Mouse (Mus musculus) myocyte (in vitro differentiated cells): Measurements from ENCODE around the gene Gabra3. TPM values are rescaled to one million over a fixed set of nuclear protein-coding genes. Genes with fewer than 3 reads are reported as not detected.

Experiments used
- H3K27me3 ChIP-seq: one replicate; pipeline ENCODE4 v1.6.1; 2011; ENCODE audit not compliant: control insufficient read depth, insufficient read depth, insufficient read length
- H3K36me3 ChIP-seq: one replicate; pipeline ENCODE4 v1.6.1; 2011; ENCODE audit not compliant: control insufficient read depth, insufficient read depth
- H3K4me2 ChIP-seq: one replicate; pipeline ENCODE4 v1.6.1; 2011; ENCODE audit warnings: low read depth, control low read depth
- H3K4me3 ChIP-seq: one replicate; pipeline ENCODE4 v1.5.1; 2011; ENCODE audit warnings: mild to moderate bottlenecking, control low read depth, moderate library complexity
- H3K79me2 ChIP-seq: one replicate; pipeline ENCODE4 v1.6.1; 2011; ENCODE audit not compliant: control insufficient read depth, insufficient read depth
- H3ac ChIP-seq: one replicate; pipeline ENCODE4 v1.6.1; 2011; ENCODE audit not compliant: control insufficient read depth, insufficient read length
- CEBPB ChIP-seq: IDR thresholded peaks from 2 replicates; pipeline ENCODE4 v1.6.1; 2011; ENCODE audit warnings: mild to moderate bottlenecking, moderate library complexity; ENCODE audit not compliant: poor library complexity, insufficient read depth, severe bottlenecking
- E2F4 ChIP-seq: IDR thresholded peaks from one replicate; pipeline ENCODE4 v1.6.1; 2011; ENCODE audit warnings: mild to moderate bottlenecking, control low read depth, moderate library complexity; ENCODE audit not compliant: insufficient read depth
- MAX ChIP-seq: IDR thresholded peaks from one replicate; pipeline ENCODE4 v1.6.1; 2011; ENCODE audit warnings: low read depth, mild to moderate bottlenecking, control low read depth
- MYOD1 ChIP-seq, 3 experiments: IDR thresholded peaks; one replicate each; pipeline ENCODE4 v1.6.1; 2011; ENCODE audit warnings: control low read depth in 2 of 3, low read depth in 2 of 3, mild to moderate bottlenecking in 2 of 3, moderate library complexity in 1 of 3; ENCODE audit not compliant: insufficient read length in 2 of 3, control insufficient read depth in 1 of 3
- MYOG ChIP-seq, 3 experiments: IDR thresholded peaks; one replicate each; pipeline ENCODE4 v1.6.1; 2011; ENCODE audit warnings: control low read depth in 2 of 3, low read depth in 2 of 3, mild to moderate bottlenecking in 2 of 3; ENCODE audit not compliant: insufficient read length in 2 of 3, control insufficient read depth in 1 of 3, insufficient read depth in 1 of 3
- POLR2A ChIP-seq: IDR thresholded peaks from one replicate; pipeline ENCODE4 v1.6.1; 2011; ENCODE audit warnings: low read depth, mild to moderate bottlenecking, control low read depth, moderate library complexity; ENCODE audit not compliant: insufficient read length
- POLR2AphosphoS2 ChIP-seq: IDR thresholded peaks from one replicate; pipeline ENCODE4 v1.6.1; 2011; ENCODE audit warnings: low read depth, control low read depth; ENCODE audit not compliant: insufficient read length
- REST ChIP-seq: IDR thresholded peaks from one replicate; pipeline ENCODE4 v1.6.1; 2011; ENCODE audit warnings: mild to moderate bottlenecking, control low read depth, moderate library complexity; ENCODE audit not compliant: insufficient read depth, insufficient read length
- SRF ChIP-seq: IDR thresholded peaks from one replicate; pipeline ENCODE4 v1.6.1; 2011; ENCODE audit warnings: low read depth; ENCODE audit not compliant: control insufficient read depth, insufficient read length
- TCF12 ChIP-seq: IDR thresholded peaks from one replicate; pipeline ENCODE4 v1.6.1; 2011; ENCODE audit warnings: mild to moderate bottlenecking, control low read depth; ENCODE audit not compliant: poor library complexity, insufficient read depth, severe bottlenecking
- TCF3 ChIP-seq: IDR thresholded peaks from one replicate; pipeline ENCODE4 v1.6.1; 2011; ENCODE audit warnings: low read depth, control low read depth; ENCODE audit not compliant: insufficient read length
- USF1 ChIP-seq: IDR thresholded peaks from one replicate; pipeline ENCODE4 v1.6.1; 2011; ENCODE audit warnings: low read depth, mild to moderate bottlenecking, control low read depth, moderate library complexity
- polyA plus RNA-seq: library from polyadenylated mRNA; unstranded; fragments of >200 nt; fragmentation: generic; extraction: Trizol; gene quantifications from one replicate; pipeline ENCODE4 v1.2.1, GENCODE M21; 2012; ENCODE audit warnings: missing spikeins

The Gabra3 gene
- polyA plus RNA-seq, result 0.10 TPM

DNA sequence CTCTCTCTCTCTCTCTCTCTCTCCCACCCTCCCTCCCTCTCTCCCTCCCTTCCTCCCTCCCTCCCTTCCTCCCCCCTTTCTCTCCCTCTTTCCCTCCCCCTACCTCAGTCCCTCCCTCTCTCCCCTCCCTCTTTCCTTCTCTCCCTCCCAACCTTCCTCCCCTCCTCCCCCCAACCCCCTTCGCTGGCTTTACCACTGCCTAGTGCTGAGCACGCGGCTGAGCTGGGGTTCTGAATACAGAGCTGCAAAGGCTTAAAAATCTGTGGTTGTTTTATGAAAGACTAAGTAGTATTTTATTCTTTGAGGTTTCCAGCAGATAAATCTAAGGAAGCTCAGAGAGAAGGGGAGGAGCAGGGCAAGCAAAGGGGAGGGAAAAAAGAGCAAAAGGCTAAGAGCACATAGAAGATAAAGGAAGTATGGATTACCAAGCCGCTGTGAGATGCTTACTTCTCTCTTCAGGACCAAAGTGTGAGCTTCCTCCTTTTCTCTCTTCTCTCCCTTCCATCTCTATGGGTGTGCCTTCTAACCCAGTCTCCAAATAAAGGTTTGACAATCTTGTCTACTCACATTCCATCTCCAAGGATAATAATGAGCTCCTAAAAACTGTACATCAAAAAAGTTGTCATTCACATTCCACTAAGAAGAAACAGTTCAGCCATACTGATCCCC is at the start of gene Gabra3:
TSS of gene Gabra3 (minus strand) at position 619 of the 669 bp plus-strand sequence.
- no peak for TF ChIP-seq MYOG (IDR thresholded peaks at IDR 0.05; ENCODE audit: control insufficient read depth in 1 of 3, insufficient read depth in 1 of 3, insufficient read length in 2 of 3, low read depth in 2 of 3)
- peak within 1 kb of the TSS; percentile 48 for H3K4me2 ChIP-seq
- H3K4me3 ChIP-seq, result no peak within 1 kb of the TSS

DNA sequence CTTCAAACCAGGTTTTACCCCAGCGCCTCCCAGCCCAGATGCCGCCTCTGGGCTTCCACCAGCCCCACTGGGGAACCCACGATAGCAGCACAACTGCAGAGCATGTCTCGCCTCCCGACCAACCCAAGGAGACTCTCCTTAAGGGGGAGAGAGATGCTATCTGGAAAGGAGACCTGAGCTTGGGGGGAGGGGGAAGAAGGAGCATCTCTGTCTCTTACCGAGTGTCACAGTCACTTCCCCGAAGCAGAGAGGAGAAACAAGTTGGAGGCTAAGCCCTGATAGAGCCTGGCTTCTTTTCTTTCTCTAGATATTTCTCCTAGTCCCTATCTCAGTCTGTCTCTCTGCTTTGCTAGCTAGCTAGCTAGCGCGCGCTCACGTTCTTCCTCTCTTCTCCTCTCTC is 859 bp downstream of the Gabra3 start:
- TF ChIP-seq TCF12, result no peak
- TF ChIP-seq CEBPB, result no peak
- TF ChIP-seq E2F4, result no peak
- no peak overlapping the region for H3ac ChIP-seq
- H3K36me3 ChIP-seq, result no peaks in the 10 kb centered on the region
- peak overlapping the region; percentile 48 for H3K4me2 ChIP-seq
- no peaks in the 10 kb centered on the region for H3K79me2 ChIP-seq
- H3K4me3 ChIP-seq, result no peak overlapping the region
- H3K27me3 ChIP-seq, result no peaks in the 10 kb centered on the region

More for the DNA sequence above, at the start of gene Gabra3:
- no peak within 1 kb of the TSS for H3ac ChIP-seq
- no peaks in the 10 kb centered on the region for H3K79me2 ChIP-seq
- H3K27me3 ChIP-seq, result no peaks in the 10 kb centered on the region
- no peaks in the 10 kb centered on the region for H3K36me3 ChIP-seq

DNA sequence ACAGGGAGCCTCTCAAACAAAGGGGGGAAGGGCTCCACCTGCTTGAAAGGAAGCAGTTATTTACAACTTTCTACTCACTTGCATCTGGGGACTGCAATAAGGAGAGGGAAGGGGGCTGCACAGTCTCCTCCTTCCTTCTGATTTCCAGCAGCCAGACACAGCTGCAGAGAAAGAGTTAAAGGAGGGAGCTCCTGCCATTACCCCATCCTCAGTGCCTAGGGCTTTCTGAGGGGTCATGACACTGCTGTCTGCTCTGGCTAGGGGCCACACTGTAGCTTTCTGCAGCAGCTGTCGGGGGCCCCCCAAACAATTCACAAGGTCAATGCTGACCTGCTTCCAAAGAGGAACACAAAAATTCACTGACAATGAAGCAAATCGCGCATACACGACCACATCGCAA is 1.3 kb downstream of the Gabra3 start:
- TF ChIP-seq MAX (no peak), POLR2A (no peak), USF1 (no peak), E2F4 (no peak), TCF3 (no peak), CEBPB (no peak), POLR2AphosphoS2 (no peak), MYOG (IDR thresholded peaks at IDR 0.05; ENCODE audit: control insufficient read depth in 1 of 3, insufficient read depth in 1 of 3, insufficient read length in 2 of 3, low read depth in 2 of 3) (no peak), REST (no peak), SRF (no peak), MYOD1 (IDR thresholded peaks at IDR 0.05; ENCODE audit: control insufficient read depth in 1 of 3, insufficient read length in 2 of 3, low read depth in 2 of 3) (no peak), TCF12 (no peak)
- H3K4me2 ChIP-seq, result peak overlapping the region; percentile 48
- H3K4me3 ChIP-seq, result no peak overlapping the region
- H3K36me3 ChIP-seq, result no peaks in the 10 kb centered on the region
- H3ac ChIP-seq, result no peak overlapping the region
- no peaks in the 10 kb centered on the region for H3K79me2 ChIP-seq
- H3K27me3 ChIP-seq, result no peaks in the 10 kb centered on the region

DNA sequence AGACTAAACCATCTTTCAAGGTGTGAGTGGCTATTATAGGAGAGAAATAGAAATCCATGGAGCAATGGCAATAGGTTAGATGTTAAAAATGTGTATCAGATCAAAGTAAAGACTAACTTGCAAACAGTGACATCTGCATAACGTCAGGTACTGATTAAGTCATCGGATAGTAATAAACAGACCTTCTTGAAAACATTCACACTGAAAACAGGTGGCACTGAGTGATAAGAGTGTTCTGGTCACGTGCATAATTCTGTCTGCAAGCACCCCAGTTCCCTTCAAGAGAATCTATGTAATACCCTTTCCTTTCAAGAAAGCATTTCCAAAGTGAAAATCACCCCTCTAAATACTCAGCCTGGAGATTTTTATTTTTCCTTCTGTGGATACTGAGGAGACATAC is 6.0 kb downstream of the Gabra3 start:
- Histone ChIP-seq H3ac (no peak overlapping the region), H3K79me2 (no peaks in the 10 kb centered on the region), H3K4me2 (no peak overlapping the region), H3K27me3 (no peaks in the 10 kb centered on the region), H3K4me3 (no peak overlapping the region), H3K36me3 (no peaks in the 10 kb centered on the region)
- TF ChIP-seq USF1 (no peak), POLR2AphosphoS2 (no peak), SRF (no peak), E2F4 (no peak), MAX (no peak)

DNA sequence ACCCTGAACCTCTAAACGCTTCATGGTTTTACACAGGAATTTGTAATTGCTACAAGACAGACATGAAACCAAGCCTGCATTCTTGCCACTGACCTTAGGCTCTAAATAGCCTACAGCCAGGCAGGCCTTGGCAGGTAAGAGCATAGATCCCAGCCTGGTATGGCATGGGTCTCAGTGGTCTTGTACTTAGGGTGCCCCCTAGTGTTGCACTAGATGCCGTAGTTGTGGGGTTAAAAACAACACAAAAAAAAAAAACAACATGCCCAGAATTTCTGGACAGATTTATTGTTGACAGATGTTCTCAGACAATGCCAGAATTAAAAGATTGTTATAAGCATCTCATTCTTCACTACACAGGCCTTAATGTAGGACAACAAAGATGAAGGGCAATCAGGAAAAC is 12.0 kb downstream of the Gabra3 start:
- no peak overlapping the region for H3ac ChIP-seq
- no peaks in the 10 kb centered on the region for H3K79me2 ChIP-seq
- no peaks in the 10 kb centered on the region for H3K27me3 ChIP-seq
- TF ChIP-seq POLR2A (no peak), REST (no peak), E2F4 (no peak), MYOD1 (IDR thresholded peaks at IDR 0.05; ENCODE audit: control insufficient read depth in 1 of 3, insufficient read length in 2 of 3, low read depth in 2 of 3) (no peak), SRF (no peak), CEBPB (no peak)
- H3K36me3 ChIP-seq, result no peaks in the 10 kb centered on the region
- H3K4me3 ChIP-seq, result no peak overlapping the region
- no peak overlapping the region for H3K4me2 ChIP-seq

DNA sequence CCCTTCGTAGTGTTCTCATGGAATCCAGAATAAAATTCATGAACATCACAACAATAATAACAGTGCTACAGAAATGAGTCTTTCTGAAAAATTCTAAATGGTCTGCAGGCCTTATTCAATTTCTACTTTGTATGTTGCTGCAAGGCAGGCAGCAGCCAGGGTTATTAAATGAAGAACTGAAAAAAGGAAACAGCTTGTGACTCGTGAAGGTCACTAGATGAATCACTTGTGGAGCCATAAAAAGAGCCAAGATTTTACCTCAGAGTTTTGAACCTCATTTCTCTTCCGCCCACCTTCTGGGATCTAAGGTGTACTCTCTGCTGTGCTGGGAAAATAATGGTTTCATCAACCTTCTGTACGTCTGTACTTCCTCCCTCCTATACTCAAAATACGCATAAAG is 159.4 kb downstream of the Gabra3 start:
- no peak overlapping the region for H3K4me2 ChIP-seq
- no peaks in the 10 kb centered on the region for H3K27me3 ChIP-seq
- H3K36me3 ChIP-seq, result no peaks in the 10 kb centered on the region
- no peak overlapping the region for H3ac ChIP-seq
- TF ChIP-seq MYOD1 (IDR thresholded peaks at IDR 0.05; ENCODE audit: control insufficient read depth in 1 of 3, insufficient read length in 2 of 3, low read depth in 2 of 3), result no peak
- TF ChIP-seq MYOG (IDR thresholded peaks at IDR 0.05; ENCODE audit: control insufficient read depth in 1 of 3, insufficient read depth in 1 of 3, insufficient read length in 2 of 3, low read depth in 2 of 3), result no peak
- TF ChIP-seq TCF12, result no peak
- no peak overlapping the region for H3K4me3 ChIP-seq
- no peaks in the 10 kb centered on the region for H3K79me2 ChIP-seq
